Mouse (Mus musculus) lung, embryonic 16.5 days (tissue): ENCODE results near the gene Ech1. TPM values are rescaled to one million over a fixed set of nuclear protein-coding genes. Genes with fewer than 3 reads are reported as not detected.

Experiments
- ATAC-seq: fragments of 200-750 bp; cut with Nextera tagmentation; 2 replicates; pipeline ENCODE4 v1.8.0; 2017; ENCODE audit warnings: low read depth, mild to moderate bottlenecking, moderate library complexity
- H3K27ac ChIP-seq: fragments of 300-500 bp; sonication (generic); 2 replicates; pipeline ENCODE4 v1.5.1; 2014; ENCODE audit warnings: mild to moderate bottlenecking, control low read depth, low read length
- H3K27me3 ChIP-seq: fragments of 300-500 bp; sonication (generic); 2 replicates; pipeline ENCODE4 v1.6.1; 2014; ENCODE audit warnings: low read depth, low read length, mixed read lengths; ENCODE audit not compliant: control insufficient read depth, insufficient read depth
- H3K36me3 ChIP-seq: fragments of 300-500 bp; sonication (generic); 2 replicates; pipeline ENCODE4 v1.6.1; 2014; ENCODE audit warnings: low read length; ENCODE audit not compliant: control insufficient read depth, insufficient read depth
- H3K4me1 ChIP-seq: fragments of 300-500 bp; sonication (generic); replicated peaks from 2 replicates; pipeline ENCODE4 v1.6.1; 2014; ENCODE audit warnings: low read length, mixed read lengths; ENCODE audit not compliant: control insufficient read depth, insufficient read depth
- H3K4me2 ChIP-seq: fragments of 300-500 bp; sonication (generic); 2 replicates; pipeline ENCODE4 v1.6.1; 2014; ENCODE audit warnings: low read depth, low read length, control low read depth
- H3K4me3 ChIP-seq: fragments of 300-500 bp; sonication (generic); 2 replicates; pipeline ENCODE4 v1.5.1; 2014; ENCODE audit warnings: mild to moderate bottlenecking, low read length, control low read depth
- H3K9ac ChIP-seq: fragments of 300-500 bp; sonication (generic); 2 replicates; pipeline ENCODE4 v1.6.1; 2014; ENCODE audit warnings: low read length, control low read depth
- H3K9me3 ChIP-seq: fragments of 300-500 bp; sonication (generic); 2 replicates; pipeline ENCODE4 v1.6.1; 2016; ENCODE audit warnings: low read length; ENCODE audit not compliant: control insufficient read depth
- WGBS: fragments of 180-500 bp; shearing (Covaris S2); extraction: QIAGEN DNeasy Blood & Tissue Kit; methylation state at CpG from one replicate; pipeline ENCODE4 v1.1.7; 2014; 5-methylcytosine and 5-hydroxymethylcytosine counted together
- polyA plus RNA-seq: library from polyadenylated mRNA; unstranded; fragments of >200 nt; fragmentation: Nextera tagmentation; extraction: Ambion mirVana; gene quantifications from 2 replicates; pipeline ENCODE4 v1.2.1, GENCODE M21; 2015

Gene Ech1
- polyA plus RNA-seq, 1 experiment from 2014 or later: 184 TPM

DNA sequence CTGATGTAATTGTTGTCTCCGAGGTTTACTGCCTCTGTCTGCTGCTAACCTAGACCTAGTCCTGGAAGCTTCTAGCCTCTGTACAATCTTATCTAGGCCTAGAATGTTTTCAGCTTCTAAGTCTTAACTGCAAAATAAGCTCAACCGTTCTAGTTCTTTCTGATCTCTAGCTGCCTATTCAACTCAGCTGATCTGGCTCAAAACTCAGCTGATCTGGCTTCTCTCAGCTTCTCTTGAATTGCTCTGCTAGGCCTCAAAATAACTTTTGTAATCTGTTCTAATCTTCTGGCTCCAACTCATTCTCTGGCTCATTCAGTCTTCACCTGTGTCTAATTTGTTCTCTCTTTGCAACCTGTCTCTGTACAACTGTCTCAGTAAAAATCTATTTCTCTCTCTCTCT, 49.5 kb downstream of the Ech1 start:
- H3K4me3 ChIP-seq: no peak overlapping the region
- no peaks in the 10 kb centered on the region for H3K9me3 ChIP-seq
- H3K27ac ChIP-seq: no peak overlapping the region
- no peaks in the 10 kb centered on the region for H3K4me1 ChIP-seq
- ATAC-seq: no peak
- no peaks in the 10 kb centered on the region for H3K36me3 ChIP-seq
- WGBS: 78% methylated on average over 2 of the region's 2 CpGs
- no peaks in the 10 kb centered on the region for H3K27me3 ChIP-seq
- H3K4me2 ChIP-seq: no peak overlapping the region
- H3K9ac ChIP-seq: no peak overlapping the region

DNA sequence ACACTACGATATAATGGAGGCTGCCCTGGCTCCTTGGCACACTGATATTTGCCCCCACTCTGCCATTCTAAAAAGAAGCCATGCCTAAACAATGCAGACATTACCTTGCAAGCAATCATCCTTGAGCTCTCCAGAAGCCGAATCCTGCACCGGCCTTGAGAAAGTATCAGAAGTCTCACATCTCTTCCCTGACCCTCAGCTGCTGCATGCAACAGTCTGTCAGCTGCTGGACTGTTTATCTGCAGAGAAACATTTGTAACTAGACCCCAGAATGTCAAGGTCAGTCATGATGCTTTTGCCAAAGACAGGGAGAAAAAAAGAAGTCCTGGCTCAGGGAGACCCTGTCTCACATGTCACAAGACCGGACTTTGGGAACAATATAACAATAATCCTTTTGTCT, 51.1 kb downstream of the Ech1 start:
- Histone ChIP-seq H3K4me2 (no peak overlapping the region), H3K27ac (no peak overlapping the region), H3K9me3 (no peaks in the 10 kb centered on the region), H3K4me1 (no peaks in the 10 kb centered on the region), H3K9ac (no peak overlapping the region), H3K36me3 (no peaks in the 10 kb centered on the region), H3K27me3 (no peaks in the 10 kb centered on the region), H3K4me3 (no peak overlapping the region)
- ATAC-seq: no peak
- 57% methylated on average over 4 of the region's 4 CpGs for WGBS

DNA sequence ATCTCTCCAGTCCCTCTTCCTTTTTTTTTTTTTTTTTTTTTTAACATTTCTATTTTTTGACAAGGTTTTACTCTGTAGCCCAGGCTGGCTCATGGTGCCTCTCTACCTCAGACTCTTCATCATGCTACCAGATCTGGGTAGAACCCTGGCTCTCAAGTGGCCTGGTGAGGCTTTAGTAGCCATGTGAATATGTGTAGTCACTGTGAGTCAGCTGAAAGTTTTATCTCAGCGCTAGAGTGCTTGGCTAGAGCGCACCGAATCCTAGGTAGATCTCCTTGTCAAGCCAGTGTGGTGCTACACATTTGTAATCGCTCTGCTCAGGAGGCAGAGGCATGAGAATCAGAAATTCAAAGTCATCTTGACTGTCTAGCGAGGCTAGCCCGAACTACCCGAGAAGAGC, 52.1 kb downstream of the Ech1 start:
- WGBS: 76% methylated on average over 7 of the region's 7 CpGs
- H3K4me2 ChIP-seq: no peak overlapping the region
- no peak for ATAC-seq

DNA sequence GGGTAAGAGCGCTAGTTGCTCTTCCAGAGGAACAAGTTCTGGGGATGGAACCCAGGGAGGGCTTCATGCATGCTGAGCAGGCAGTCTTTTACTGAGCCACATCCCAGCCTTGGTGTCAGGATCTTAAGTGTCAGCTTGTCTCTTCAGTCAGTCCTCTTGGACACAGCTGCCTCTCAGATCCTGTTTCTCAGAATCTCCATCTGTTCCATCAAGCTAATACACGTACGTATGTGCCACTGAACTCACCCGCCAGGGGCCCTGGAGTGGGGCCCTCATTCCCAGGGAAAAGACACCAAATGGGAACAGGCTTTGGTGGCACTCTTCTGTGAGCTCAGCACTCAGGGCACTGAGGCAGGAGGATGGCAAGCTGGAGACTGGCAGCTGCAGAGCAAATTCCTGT, 52.8 kb downstream of the Ech1 start:
- H3K9ac ChIP-seq: no peak overlapping the region
- 67% methylated on average over 4 of the region's 4 CpGs for WGBS
- ATAC-seq: no peak
- no peaks in the 10 kb centered on the region for H3K27me3 ChIP-seq
- H3K9me3 ChIP-seq: no peaks in the 10 kb centered on the region
- no peak overlapping the region for H3K4me3 ChIP-seq
- H3K4me2 ChIP-seq: no peak overlapping the region
- H3K36me3 ChIP-seq: no peaks in the 10 kb centered on the region
- H3K27ac ChIP-seq: no peak overlapping the region
- no peaks in the 10 kb centered on the region for H3K4me1 ChIP-seq

More for the DNA sequence above, 52.1 kb downstream of the Ech1 start:
- no peak overlapping the region for H3K9ac ChIP-seq
- H3K36me3 ChIP-seq: no peaks in the 10 kb centered on the region
- H3K4me1 ChIP-seq: no peaks in the 10 kb centered on the region
- H3K27ac ChIP-seq: no peak overlapping the region
- H3K9me3 ChIP-seq: no peaks in the 10 kb centered on the region
- H3K4me3 ChIP-seq: no peak overlapping the region
- H3K27me3 ChIP-seq: no peaks in the 10 kb centered on the region

DNA sequence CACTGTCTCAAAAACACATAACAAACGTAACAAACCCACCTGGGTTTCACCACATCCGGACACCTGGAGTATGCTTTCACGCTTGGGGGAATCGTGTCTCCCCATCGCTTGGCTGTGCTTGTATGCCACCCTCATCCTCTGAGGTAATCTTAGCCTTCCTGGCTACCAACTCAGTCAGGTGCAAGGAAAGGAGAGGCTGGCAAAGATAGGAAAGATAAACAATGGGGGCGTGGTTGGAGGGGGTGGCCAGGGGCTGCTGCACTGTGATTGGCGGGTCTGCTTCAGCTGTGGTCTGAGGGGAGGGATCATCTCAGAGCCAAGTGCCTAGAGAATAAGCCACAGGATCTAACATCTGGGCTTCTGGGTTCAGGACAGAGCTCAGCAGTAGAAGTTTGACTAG, 54.6 kb downstream of the Ech1 start:
- Histone ChIP-seq H3K9ac (no peak overlapping the region), H3K36me3 (no peaks in the 10 kb centered on the region), H3K4me3 (no peak overlapping the region), H3K4me2 (no peak overlapping the region), H3K4me1 (no peaks in the 10 kb centered on the region), H3K9me3 (no peaks in the 10 kb centered on the region), H3K27ac (no peak overlapping the region), H3K27me3 (no peaks in the 10 kb centered on the region)
- ATAC-seq: no peak
- 65% methylated on average over 7 of the region's 7 CpGs for WGBS

DNA sequence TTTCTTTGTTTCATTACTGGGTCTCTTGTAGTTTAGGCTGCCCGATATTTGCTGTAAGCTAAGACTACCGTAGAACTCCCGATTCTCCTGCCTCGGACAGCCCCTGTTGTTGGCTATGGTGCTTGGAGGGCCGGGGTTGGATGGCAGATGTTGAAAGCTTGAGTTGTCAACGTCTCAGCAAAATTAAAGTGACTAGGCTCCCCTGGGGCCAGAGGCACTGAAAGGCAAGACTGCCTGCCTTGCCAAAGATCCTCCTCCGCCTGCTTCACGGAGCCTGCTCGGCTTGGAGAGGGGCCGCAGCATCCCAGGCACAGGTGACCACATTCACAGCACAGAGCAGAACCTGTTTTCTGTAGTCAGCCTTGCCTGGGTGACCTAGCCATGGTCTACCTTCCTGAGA, 55.5 kb downstream of the Ech1 start:
- no peaks in the 10 kb centered on the region for H3K36me3 ChIP-seq
- H3K4me3 ChIP-seq: no peak overlapping the region
- WGBS: 78% methylated on average over 10 of the region's 10 CpGs
- H3K27me3 ChIP-seq: no peaks in the 10 kb centered on the region
- ATAC-seq: no peak
- H3K27ac ChIP-seq: no peak overlapping the region
- H3K4me1 ChIP-seq: no peaks in the 10 kb centered on the region
- H3K9ac ChIP-seq: no peak overlapping the region
- H3K4me2 ChIP-seq: no peak overlapping the region
- H3K9me3 ChIP-seq: no peaks in the 10 kb centered on the region

DNA sequence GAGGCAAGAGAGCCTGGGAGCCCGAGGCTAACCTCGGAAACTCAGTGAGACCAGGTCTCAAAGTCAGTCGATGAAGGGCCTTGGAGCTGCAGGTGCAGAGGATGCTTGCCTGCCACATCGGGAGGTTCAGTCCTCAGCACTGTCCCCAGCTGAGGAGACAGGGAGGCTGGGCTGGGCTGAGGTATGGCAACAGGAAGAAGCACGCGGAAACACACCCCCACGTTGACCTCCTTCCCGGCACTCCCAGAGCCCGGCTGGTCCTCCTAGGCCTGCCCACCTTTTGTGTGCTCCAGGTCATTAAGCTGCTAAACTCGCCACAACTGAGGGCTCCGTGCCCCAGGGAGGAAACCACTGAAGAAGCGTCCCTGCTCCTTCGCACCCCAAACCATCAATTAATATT, 56.2 kb downstream of the Ech1 start, which contains the start of gene Capn12:
TSS of gene Capn12 (plus strand) at position 224 of the 400 bp plus-strand sequence.
- Histone ChIP-seq H3K36me3 (no peaks in the 10 kb centered on the region), H3K9me3 (no peaks in the 10 kb centered on the region), H3K9ac (no peak within 1 kb of the TSS), H3K4me1 (no peaks in the 10 kb centered on the region), H3K4me3 (no peak within 1 kb of the TSS), H3K27ac (no peak within 1 kb of the TSS), H3K27me3 (no peaks in the 10 kb centered on the region), H3K4me2 (no peak within 1 kb of the TSS)
- 0 out of 2 replicates have a peak, but pooled peaks have one; percentile 24 for ATAC-seq
- WGBS: 37% methylated on average over 13 of the region's 13 CpGs

Other genes with a start within 250 kb of the Ech1 start
- gene Samd4b, start 227.1 kb upstream of the Ech1 start, polyA plus RNA-seq: 11.9 and 15.1 TPM in 2 replicates
- 58.2 and 60.5 TPM in 2 replicates for gene Pak4, start 227.0 kb upstream of the Ech1 start, polyA plus RNA-seq
- not detected in 2 replicates for gene Acp7, start 193.9 kb upstream of the Ech1 start, polyA plus RNA-seq
- gene Fbxo27, start 132.4 kb upstream of the Ech1 start, polyA plus RNA-seq: 5.2 and 6.9 TPM in 2 replicates
- gene Fbxo17, start 108.4 kb upstream of the Ech1 start, polyA plus RNA-seq: 13.9 and 15.8 TPM in 2 replicates
- gene Mrps12, start 83.4 kb upstream of the Ech1 start, polyA plus RNA-seq: 120 TPM in 2 replicates
- gene Sars2, start 83.2 kb upstream of the Ech1 start, polyA plus RNA-seq: 24.1 and 25.8 TPM in 2 replicates
- gene Ccer2, start 69.0 kb upstream of the Ech1 start, polyA plus RNA-seq: not detected in 2 replicates
- 69.0 and 69.5 TPM in 2 replicates for gene Sirt2, start 58.5 kb upstream of the Ech1 start, polyA plus RNA-seq
- 35.3 and 37.3 TPM in 2 replicates for gene Nfkbib, start 57.7 kb upstream of the Ech1 start, polyA plus RNA-seq
- gene Rinl, start 36.2 kb upstream of the Ech1 start, polyA plus RNA-seq: 9.2 and 9.5 TPM in 2 replicates
- gene Hnrnpl, start 16.7 kb upstream of the Ech1 start, polyA plus RNA-seq: 200 and 226 TPM in 2 replicates
- gene Lgals4, start 8.6 kb downstream of the Ech1 start, polyA plus RNA-seq: 12.5 and 14.2 TPM in 2 replicates
- 1.0 and 2.8 TPM in 2 replicates for gene Lgals7, start 38.6 kb downstream of the Ech1 start, polyA plus RNA-seq
- gene Capn12, start 56.2 kb downstream of the Ech1 start, polyA plus RNA-seq: 0.43 and 0.49 TPM in 2 replicates
- gene Actn4, start 137.1 kb downstream of the Ech1 start, polyA plus RNA-seq: 313 and 319 TPM in 2 replicates
- gene Eif3k, start 156.6 kb downstream of the Ech1 start, polyA plus RNA-seq: 366 and 367 TPM in 2 replicates
- 8.9 and 10.7 TPM in 2 replicates for gene Map4k1, start 156.8 kb downstream of the Ech1 start, polyA plus RNA-seq